Mouse (Mus musculus) embryonic fibroblast, embryonic 13.5 days (primary cell): ENCODE measurements around the gene Aspn. TPM values are rescaled to one million over a fixed set of nuclear protein-coding genes. Genes with fewer than 3 reads are reported as not detected.

Experiments used
- H3K27ac ChIP-seq: 2 replicates; pipeline ENCODE4 v1.5.1; 2012; ENCODE audit warnings: low read length, control low read depth, inconsistent platforms; ENCODE audit not compliant: insufficient read depth
- H3K4me1 ChIP-seq: 2 replicates; pipeline ENCODE4 v1.6.1; 2011; ENCODE audit warnings: low read length; ENCODE audit not compliant: control insufficient read depth, insufficient read depth
- H3K4me3 ChIP-seq: 2 replicates; pipeline ENCODE4 v1.5.1; 2011; ENCODE audit warnings: mild to moderate bottlenecking, control low read depth, low read length; ENCODE audit not compliant: insufficient read depth
- CTCF ChIP-seq: IDR thresholded peaks from 2 replicates; pipeline ENCODE4 v1.5.1; 2011; ENCODE audit warnings: mild to moderate bottlenecking, control low read depth, low read length, moderate library complexity, borderline replicate concordance; ENCODE audit not compliant: insufficient read depth
- POLR2A ChIP-seq: IDR thresholded peaks from 2 replicates; pipeline ENCODE4 v1.6.1; 2011; ENCODE audit warnings: low read depth, mild to moderate bottlenecking, control low read depth, low read length, moderate library complexity
- polyA plus RNA-seq: library from polyadenylated mRNA; stranded (reverse); fragments of >200 nt; gene quantifications from 2 replicates; pipeline ENCODE4 v1.2.4, GENCODE M21; 2011; ENCODE audit warnings: low read depth; ENCODE audit not compliant: missing spikeins, insufficient read length

The Aspn gene
- polyA plus RNA-seq = 134 and 402 TPM in 2 replicates

- H3K4me3 ChIP-seq = peak within 1 kb of the TSS; percentile 9; the same call in 1 of the 2 replicates
- H3K4me1 ChIP-seq = peaks cover 13% of the 10 kb centered on the region; the same call in 1 of the 2 replicates
- peak within 1 kb of the TSS; percentile 91 for H3K27ac ChIP-seq
- TF ChIP-seq POLR2A = peak; percentile 74
- no peak for TF ChIP-seq CTCF
Observed at GRCm38 (mm10) chr13:49544279-49544678, at the start of gene Aspn. TSS of gene Aspn (plus strand) at chr13:49544443.

GRCm38 (mm10) chr13:49504510-49504909 lies 39.7 kb upstream of the Aspn start, which contains the start of gene Ecm2:
TSS of gene Ecm2 (plus strand) at chr13:49504810.
- H3K4me3 ChIP-seq = no peak within 1 kb of the TSS
- no peak for TF ChIP-seq CTCF
- TF ChIP-seq POLR2A = no peak
- no peaks in the 10 kb centered on the region for H3K4me1 ChIP-seq
- no peak within 1 kb of the TSS for H3K27ac ChIP-seq

- Histone ChIP-seq H3K27ac (no peak overlapping the region), H3K4me1 (no peaks in the 10 kb centered on the region), H3K4me3 (no peak overlapping the region)
- TF ChIP-seq CTCF (no peak), POLR2A (no peak)
Observed at GRCm38 (mm10) chr13:49505776-49506175, 38.5 kb upstream of the Aspn start.

- Histone ChIP-seq H3K4me1 (no peaks in the 10 kb centered on the region), H3K4me3 (no peak overlapping the region), H3K27ac (no peak overlapping the region)
- no peak for TF ChIP-seq POLR2A
- TF ChIP-seq CTCF = no peak
Observed at GRCm38 (mm10) chr13:49507176-49507575, 37.1 kb upstream of the Aspn start.

- peaks cover 2% of the 10 kb centered on the region; the same call in 1 of the 2 replicates for H3K4me1 ChIP-seq
- H3K27ac ChIP-seq = no peak overlapping the region
- TF ChIP-seq CTCF (no peak), POLR2A (no peak)
- H3K4me3 ChIP-seq = no peak overlapping the region
Observed at GRCm38 (mm10) chr13:49518761-49519160, 25.5 kb upstream of the Aspn start.

GRCm38 (mm10) chr13:49526235-49526634 lies 18.0 kb upstream of the Aspn start:
- Histone ChIP-seq H3K27ac (no peak overlapping the region), H3K4me3 (no peak overlapping the region), H3K4me1 (no peaks in the 10 kb centered on the region)
- TF ChIP-seq POLR2A (no peak), CTCF (no peak)

GRCm38 (mm10) chr13:49530636-49531035 lies 13.6 kb upstream of the Aspn start:
- no peak for TF ChIP-seq POLR2A
- no peak for TF ChIP-seq CTCF
- no peak overlapping the region for H3K4me3 ChIP-seq
- H3K4me1 ChIP-seq = no peaks in the 10 kb centered on the region; the same call in 1 of the 2 replicates
- no peak overlapping the region for H3K27ac ChIP-seq

- no peak for TF ChIP-seq CTCF
- TF ChIP-seq POLR2A = no peak
Observed at GRCm38 (mm10) chr13:49536946-49537345, 7.3 kb upstream of the Aspn start.

GRCm38 (mm10) chr13:49538693-49539092 lies 5.5 kb upstream of the Aspn start:
- Histone ChIP-seq H3K27ac (peak overlapping the region; percentile 43), H3K4me3 (no peak overlapping the region), H3K4me1 (peaks cover 5% of the 10 kb centered on the region; the same call in 1 of the 2 replicates)
- no peak for TF ChIP-seq POLR2A
- TF ChIP-seq CTCF = no peak

More at GRCm38 (mm10) chr13:49536946-49537345, 7.3 kb upstream of the Aspn start:
- no peak overlapping the region for H3K27ac ChIP-seq
- peaks cover 1% of the 10 kb centered on the region; the same call in 1 of the 2 replicates for H3K4me1 ChIP-seq
- H3K4me3 ChIP-seq = no peak overlapping the region

- Histone ChIP-seq H3K27ac (peak overlapping the region; percentile 84), H3K4me1 (peaks cover 14% of the 10 kb centered on the region; the same call in 1 of the 2 replicates), H3K4me3 (peak overlapping the region; percentile 9)
- TF ChIP-seq CTCF = no peak
- peak; percentile 65 for TF ChIP-seq POLR2A
Observed at GRCm38 (mm10) chr13:49545646-49546045, 1.4 kb downstream of the Aspn start.
